Mouse (Mus musculus) embryonic fibroblast, embryonic 13.5 days (primary cell): ENCODE data around the gene 6430628N08Rik.

Source experiments
- CTCF ChIP-seq: IDR thresholded peaks from 2 replicates; pipeline ENCODE4 v1.5.1; 2011; ENCODE audit warnings: mild to moderate bottlenecking, control low read depth, low read length, moderate library complexity, borderline replicate concordance; ENCODE audit not compliant: insufficient read depth
- POLR2A ChIP-seq: IDR thresholded peaks from 2 replicates; pipeline ENCODE4 v1.6.1; 2011; ENCODE audit warnings: low read depth, mild to moderate bottlenecking, control low read depth, low read length, moderate library complexity

DNA sequence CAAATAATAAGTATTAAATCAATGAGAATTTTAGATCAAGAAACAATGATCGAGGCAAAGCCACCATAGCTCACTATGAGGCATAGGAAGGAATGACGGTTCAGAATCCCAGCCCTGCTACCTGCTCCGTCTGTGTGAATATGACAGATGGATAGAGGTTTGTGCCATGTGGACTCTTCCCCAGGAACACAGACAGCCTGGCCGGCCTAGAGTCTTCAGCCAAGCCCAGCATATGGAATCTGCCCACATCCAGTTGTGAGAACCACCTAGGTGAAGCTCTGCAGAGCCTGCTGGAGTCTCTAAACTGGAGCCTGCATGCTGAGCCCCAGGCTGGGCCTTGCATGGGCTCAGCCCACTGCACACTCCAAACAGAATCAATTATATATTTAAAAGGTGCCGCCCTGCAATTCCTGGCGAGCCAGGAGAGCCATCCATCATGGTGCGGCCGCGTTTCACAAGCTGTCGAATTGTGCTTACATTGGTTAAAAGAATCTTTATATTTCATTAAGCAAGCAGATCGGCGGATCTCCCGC, 41.2 kb downstream of the 6430628N08Rik start:
- TF ChIP-seq POLR2A, result no peak
- TF ChIP-seq CTCF, result no peak
